Mouse (Mus musculus): ENCODE measurements around the gene Pik3c2b. TPM values are rescaled to one million over a fixed set of nuclear protein-coding genes. Genes with fewer than 3 reads are reported as not detected.

Pik3c2b gene
- polyA plus RNA-seq, 1 experiment: 0.39 TPM

- TF ChIP-seq FOSL1 (IDR thresholded peaks at IDR 0.05; ENCODE audit: insufficient read depth, low read length, poor library complexity, severe bottlenecking): no peak
- TF ChIP-seq MAX (IDR thresholded peaks at IDR 0.05): no peak
- no peak for TF ChIP-seq CTCF (IDR thresholded peaks at IDR 0.05; ENCODE audit: control insufficient read depth, insufficient read depth, insufficient read length)
- no peak for TF ChIP-seq MYOD1 (IDR thresholded peaks at IDR 0.05; ENCODE audit: control insufficient read depth, insufficient read length, low read depth)
- TF ChIP-seq CEBPB (IDR thresholded peaks at IDR 0.05; ENCODE audit: low read depth): no peak
- no peak for TF ChIP-seq MYOG (IDR thresholded peaks at IDR 0.05; ENCODE audit: control insufficient read depth, extremely low read depth, insufficient read length)
- no peak for TF ChIP-seq USF1 (IDR thresholded peaks at IDR 0.05; ENCODE audit: low read depth)
- Histone ChIP-seq H3K79me2 (ENCODE audit: control insufficient read depth, insufficient read depth) (no peaks in the 10 kb centered on the region), H3K36me3 (ENCODE audit: control insufficient read depth, insufficient read depth) (no peaks in the 10 kb centered on the region), H3K4me3 (ENCODE audit: insufficient read depth, poor library complexity, severe bottlenecking) (no peak overlapping the region), H3K79me3 (ENCODE audit: low read depth) (no peaks in the 10 kb centered on the region), H3K27me3 (ENCODE audit: control insufficient read depth, insufficient read depth, insufficient read length) (no peaks in the 10 kb centered on the region), H3ac (ENCODE audit: control insufficient read depth, insufficient read length, low read depth) (no peak overlapping the region)
Observed at GRCm38 (mm10) chr1:133051829-133052228, 6.4 kb downstream of the Pik3c2b start.

DNA sequence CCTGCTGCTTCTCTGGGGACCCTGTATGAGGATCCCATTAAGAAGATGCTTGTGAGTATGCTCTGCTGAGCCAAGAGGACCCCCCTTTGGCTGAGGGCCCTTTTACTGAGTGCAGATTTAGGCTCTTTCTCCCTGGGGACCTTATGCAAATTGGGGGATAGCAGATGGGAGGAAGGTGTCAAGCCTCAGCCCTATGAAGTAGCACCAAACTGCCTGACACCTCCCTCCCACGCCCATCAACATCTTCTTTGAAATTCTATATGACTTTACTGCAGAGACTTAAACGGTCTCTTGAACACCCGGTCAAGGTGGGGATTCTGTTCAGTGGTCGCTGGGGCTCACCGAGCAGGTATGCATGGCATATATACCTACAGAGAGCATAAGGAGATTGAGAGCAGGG, 7.6 kb downstream of the Pik3c2b start:
- Histone ChIP-seq H3K36me3 (ENCODE audit: control insufficient read depth, insufficient read depth) (no peaks in the 10 kb centered on the region), H3ac (ENCODE audit: control insufficient read depth, insufficient read length, low read depth) (no peak overlapping the region), H3K79me3 (ENCODE audit: low read depth) (no peaks in the 10 kb centered on the region), H3K27me3 (ENCODE audit: control insufficient read depth, insufficient read depth, insufficient read length) (no peaks in the 10 kb centered on the region), H3K79me2 (ENCODE audit: control insufficient read depth, insufficient read depth) (no peaks in the 10 kb centered on the region), H3K4me3 (ENCODE audit: insufficient read depth, poor library complexity, severe bottlenecking) (no peak overlapping the region)
- no peak for TF ChIP-seq USF1 (IDR thresholded peaks at IDR 0.05; ENCODE audit: low read depth)
- TF ChIP-seq MAX (IDR thresholded peaks at IDR 0.05): no peak
- no peak for TF ChIP-seq CEBPB (IDR thresholded peaks at IDR 0.05; ENCODE audit: low read depth)
- TF ChIP-seq FOSL1 (IDR thresholded peaks at IDR 0.05; ENCODE audit: insufficient read depth, low read length, poor library complexity, severe bottlenecking): no peak
- TF ChIP-seq MYOG (IDR thresholded peaks at IDR 0.05; ENCODE audit: control insufficient read depth, extremely low read depth, insufficient read length): no peak
- TF ChIP-seq CTCF (IDR thresholded peaks at IDR 0.05; ENCODE audit: control insufficient read depth, insufficient read depth, insufficient read length): no peak
- no peak for TF ChIP-seq MYOD1 (IDR thresholded peaks at IDR 0.05; ENCODE audit: control insufficient read depth, insufficient read length, low read depth)

DNA sequence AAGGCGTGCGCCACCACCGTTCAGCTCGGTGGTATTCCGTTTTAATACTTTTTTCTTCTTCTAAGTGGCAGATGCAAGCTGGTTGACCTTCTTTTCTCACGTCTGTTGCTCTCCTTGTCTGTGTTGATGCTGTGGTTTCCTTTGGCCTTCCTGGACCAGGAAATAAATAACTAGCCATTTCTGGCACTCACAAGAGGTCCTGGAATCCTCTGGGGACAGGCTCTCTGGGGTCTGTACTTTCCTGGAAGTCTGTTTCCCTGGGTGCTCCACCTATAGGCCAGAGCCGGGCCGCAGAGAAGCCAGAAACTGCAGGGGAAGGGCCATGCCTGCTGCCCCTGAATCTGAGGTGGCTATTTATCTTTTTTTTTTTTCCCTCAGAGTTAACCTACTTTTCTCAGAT, 8.9 kb downstream of the Pik3c2b start:
- Histone ChIP-seq H3K4me3 (ENCODE audit: insufficient read depth, poor library complexity, severe bottlenecking) (no peak overlapping the region), H3K27me3 (ENCODE audit: control insufficient read depth, insufficient read depth, insufficient read length) (no peaks in the 10 kb centered on the region), H3K79me2 (ENCODE audit: control insufficient read depth, insufficient read depth) (no peaks in the 10 kb centered on the region), H3K36me3 (ENCODE audit: control insufficient read depth, insufficient read depth) (no peaks in the 10 kb centered on the region), H3K79me3 (ENCODE audit: low read depth) (no peaks in the 10 kb centered on the region), H3ac (ENCODE audit: control insufficient read depth, insufficient read length, low read depth) (no peak overlapping the region)
- no peak for TF ChIP-seq FOSL1 (IDR thresholded peaks at IDR 0.05; ENCODE audit: insufficient read depth, low read length, poor library complexity, severe bottlenecking)
- no peak for TF ChIP-seq USF1 (IDR thresholded peaks at IDR 0.05; ENCODE audit: low read depth)
- no peak for TF ChIP-seq CEBPB (IDR thresholded peaks at IDR 0.05; ENCODE audit: low read depth)
- no peak for TF ChIP-seq MYOD1 (IDR thresholded peaks at IDR 0.05; ENCODE audit: control insufficient read depth, insufficient read length, low read depth)
- TF ChIP-seq MYOG (IDR thresholded peaks at IDR 0.05; ENCODE audit: control insufficient read depth, extremely low read depth, insufficient read length): no peak
- no peak for TF ChIP-seq CTCF (IDR thresholded peaks at IDR 0.05; ENCODE audit: control insufficient read depth, insufficient read depth, insufficient read length)
- TF ChIP-seq MAX (IDR thresholded peaks at IDR 0.05): no peak

DNA sequence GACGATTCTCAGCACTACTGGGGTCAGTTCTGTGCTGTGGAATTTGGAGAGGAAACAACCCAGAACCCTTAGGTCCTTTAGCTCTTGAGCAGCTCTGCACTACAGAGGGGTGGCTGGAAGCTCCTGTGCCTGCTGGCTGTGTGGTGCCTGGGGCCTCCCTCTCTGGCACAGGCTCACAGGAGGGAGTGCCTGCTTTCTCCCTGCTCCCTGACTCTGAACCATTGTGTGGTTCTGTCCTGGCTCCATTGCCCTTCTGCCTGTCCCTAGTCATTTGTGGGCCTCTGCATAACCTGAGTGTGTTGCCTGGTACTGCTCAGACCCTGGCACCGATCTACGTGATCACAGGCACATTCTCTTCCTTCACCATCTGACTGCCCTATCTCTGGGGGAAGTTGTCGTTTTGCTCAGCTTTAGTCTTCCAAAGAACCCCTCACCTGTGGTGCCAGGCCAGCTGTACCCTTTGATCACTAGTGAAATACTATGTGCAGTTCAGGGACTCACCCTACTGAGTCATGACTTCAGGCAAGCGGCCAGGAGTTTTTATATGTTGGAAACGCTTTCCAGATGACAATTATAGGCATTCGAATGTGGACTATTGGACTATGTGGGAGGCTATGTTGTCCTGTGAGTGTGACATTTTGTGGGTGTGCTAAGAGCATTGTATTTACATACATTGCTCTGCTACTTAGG, 12.0 kb downstream of the Pik3c2b start:
- Histone ChIP-seq H3K4me3 (ENCODE audit: insufficient read depth, poor library complexity, severe bottlenecking) (no peak overlapping the region), H3K79me2 (ENCODE audit: control insufficient read depth, insufficient read depth) (no peaks in the 10 kb centered on the region), H3ac (ENCODE audit: control insufficient read depth, insufficient read length, low read depth) (no peak overlapping the region), H3K36me3 (ENCODE audit: control insufficient read depth, insufficient read depth) (no peaks in the 10 kb centered on the region), H3K27me3 (ENCODE audit: control insufficient read depth, insufficient read depth, insufficient read length) (no peaks in the 10 kb centered on the region), H3K79me3 (ENCODE audit: low read depth) (no peaks in the 10 kb centered on the region)
- TF ChIP-seq MAX (IDR thresholded peaks at IDR 0.05) (no peak), CEBPB (IDR thresholded peaks at IDR 0.05; ENCODE audit: low read depth) (no peak), CTCF (IDR thresholded peaks at IDR 0.05; ENCODE audit: control insufficient read depth, insufficient read depth, insufficient read length) (no peak), MYOD1 (IDR thresholded peaks at IDR 0.05; ENCODE audit: control insufficient read depth, insufficient read length, low read depth) (no peak), FOSL1 (IDR thresholded peaks at IDR 0.05; ENCODE audit: insufficient read depth, low read length, poor library complexity, severe bottlenecking) (no peak), USF1 (IDR thresholded peaks at IDR 0.05; ENCODE audit: low read depth) (no peak), MYOG (IDR thresholded peaks at IDR 0.05; ENCODE audit: control insufficient read depth, extremely low read depth, insufficient read length) (no peak)

GRCm38 (mm10) chr1:133059592-133059991, 14.1 kb downstream of the Pik3c2b start:
- no peaks in the 10 kb centered on the region for H3K79me2 ChIP-seq (ENCODE audit: control insufficient read depth, insufficient read depth)
- no peaks in the 10 kb centered on the region for H3K27me3 ChIP-seq (ENCODE audit: control insufficient read depth, insufficient read depth, insufficient read length)
- no peak overlapping the region for H3K4me3 ChIP-seq (ENCODE audit: insufficient read depth, poor library complexity, severe bottlenecking)
- TF ChIP-seq USF1 (IDR thresholded peaks at IDR 0.05; ENCODE audit: low read depth) (no peak), CEBPB (IDR thresholded peaks at IDR 0.05; ENCODE audit: low read depth) (no peak), MAX (IDR thresholded peaks at IDR 0.05) (no peak), MYOD1 (IDR thresholded peaks at IDR 0.05; ENCODE audit: control insufficient read depth, insufficient read length, low read depth) (no peak), CTCF (IDR thresholded peaks at IDR 0.05; ENCODE audit: control insufficient read depth, insufficient read depth, insufficient read length) (no peak), MYOG (IDR thresholded peaks at IDR 0.05; ENCODE audit: control insufficient read depth, extremely low read depth, insufficient read length) (no peak)
- H3K79me3 ChIP-seq (ENCODE audit: low read depth): no peaks in the 10 kb centered on the region
- H3ac ChIP-seq (ENCODE audit: control insufficient read depth, insufficient read length, low read depth): no peak overlapping the region
- no peaks in the 10 kb centered on the region for H3K36me3 ChIP-seq (ENCODE audit: control insufficient read depth, insufficient read depth)

Measured in C2C12 (cell line).